Mouse (Mus musculus): Measurements from ENCODE around the gene Il17d. TPM values are rescaled to one million over a fixed set of nuclear protein-coding genes. Genes with fewer than 3 reads are reported as not detected.

Gene Il17d
- polyA plus RNA-seq (2014; fragmentation: Illumina TruSeq; extraction: RNeasy Lipid Tissue Mini Kit (QIAGEN cat#74804)) = 10.3 TPM

GRCm38 (mm10) chr14:57524671-57525387 lies at the start of gene Il17d:
Gene Il17d, plus strand, starts transcription at chr14:57524777.

GRCm38 (mm10) chr14:57571155-57572133 lies 46.9 kb downstream of the Il17d start, which contains the start of gene Eef1akmt1:
Gene Eef1akmt1, minus strand, starts transcription at chr14:57571612.

Other genes starting within 250 kb of the Il17d start
- gene Cryl1, start 126.2 kb upstream of the Il17d start, polyA plus RNA-seq (2014; fragmentation: Illumina TruSeq; extraction: RNeasy Lipid Tissue Mini Kit (QIAGEN cat#74804)) = 14.5 TPM
- gene Ift88, start 100.7 kb upstream of the Il17d start, polyA plus RNA-seq (2014; fragmentation: Illumina TruSeq; extraction: RNeasy Lipid Tissue Mini Kit (QIAGEN cat#74804)) = 59.7 TPM
- 9.2 TPM for gene Eef1akmt1, start 46.8 kb downstream of the Il17d start, polyA plus RNA-seq (2014; fragmentation: Illumina TruSeq; extraction: RNeasy Lipid Tissue Mini Kit (QIAGEN cat#74804))
- 59.0 TPM for gene Xpo4, start 140.7 kb downstream of the Il17d start, polyA plus RNA-seq (2014; fragmentation: Illumina TruSeq; extraction: RNeasy Lipid Tissue Mini Kit (QIAGEN cat#74804))
- gene Gm49361, start 221.3 kb downstream of the Il17d start, polyA plus RNA-seq (2014; fragmentation: Illumina TruSeq; extraction: RNeasy Lipid Tissue Mini Kit (QIAGEN cat#74804)) = not detected
- gene Lats2, start 233.6 kb downstream of the Il17d start, polyA plus RNA-seq (2014; fragmentation: Illumina TruSeq; extraction: RNeasy Lipid Tissue Mini Kit (QIAGEN cat#74804)) = 125 TPM